Mouse (Mus musculus): Measurements from ENCODE around the gene Wfdc1. TPM values are rescaled to one million over a fixed set of nuclear protein-coding genes. Genes with fewer than 3 reads are reported as not detected.

Gene Wfdc1
- total RNA-seq (2021) = 10 to 100 TPM; 45.0 to 47.4 TPM

DNA sequence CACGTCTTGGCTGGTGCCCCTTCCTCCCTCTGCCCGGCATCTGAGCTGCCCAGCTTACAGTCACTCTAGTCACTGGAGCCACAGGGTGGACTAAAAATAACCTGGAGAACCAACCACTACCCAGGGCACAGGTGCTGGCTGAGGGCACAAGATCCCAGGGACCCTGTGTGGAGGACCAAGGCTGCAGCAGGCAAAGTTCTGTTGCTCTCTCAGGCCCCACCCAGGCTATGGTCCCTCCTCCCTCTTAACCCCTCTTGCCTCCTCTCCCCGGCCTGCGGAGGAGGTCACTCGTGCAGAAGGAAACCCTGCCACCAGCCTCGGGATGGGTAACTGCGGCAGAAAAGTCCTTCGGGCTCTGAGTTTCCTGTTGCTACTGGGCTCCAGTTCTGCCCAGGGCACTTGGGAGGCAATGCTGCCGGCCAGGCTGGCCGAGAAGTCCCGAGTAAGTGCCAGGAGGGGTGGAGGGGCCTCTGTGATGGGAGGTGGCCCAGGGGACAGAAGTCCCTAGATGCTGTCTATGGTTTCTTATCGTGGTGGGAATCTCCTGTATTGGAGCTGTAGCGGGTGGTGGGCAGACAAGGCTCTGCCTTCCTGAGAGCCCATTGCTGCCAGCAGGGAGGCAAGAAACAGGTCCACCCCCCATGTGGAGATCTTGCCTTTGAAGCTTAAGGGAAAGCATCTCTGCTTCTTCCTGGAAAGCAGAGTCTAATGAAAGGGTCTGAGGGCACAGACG lies at the start of gene Wfdc1:
Gene Wfdc1 (plus strand): TSS at position 147 of the 733 bp plus-strand sequence.
- intact Hi-C loops (cut with DNase I) = no loop called here
- peak; percentile 72 to 73 for DNase-seq

DNA sequence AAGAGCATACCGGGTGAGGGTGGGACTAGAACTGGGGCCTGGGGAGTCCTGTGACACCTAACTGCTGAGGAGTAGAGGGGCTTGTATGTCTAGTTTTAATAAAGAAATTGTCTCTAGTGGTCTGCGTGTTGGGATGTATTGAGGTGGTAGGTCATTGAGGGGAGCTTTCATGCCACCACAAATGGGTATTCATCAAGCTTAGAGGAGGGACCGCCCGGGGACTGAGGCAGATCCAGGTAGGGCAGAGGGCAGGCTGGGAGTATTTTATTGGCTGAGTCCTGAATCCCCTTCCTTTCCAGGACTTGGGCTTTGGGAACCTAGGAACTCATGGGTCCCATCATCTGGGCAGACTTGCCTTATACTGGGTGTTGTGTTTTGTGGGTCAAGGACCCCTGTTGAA lies 49.4 kb upstream of the Wfdc1 start:
- intact Hi-C loops (cut with DNase I) = no loop called here

DNA sequence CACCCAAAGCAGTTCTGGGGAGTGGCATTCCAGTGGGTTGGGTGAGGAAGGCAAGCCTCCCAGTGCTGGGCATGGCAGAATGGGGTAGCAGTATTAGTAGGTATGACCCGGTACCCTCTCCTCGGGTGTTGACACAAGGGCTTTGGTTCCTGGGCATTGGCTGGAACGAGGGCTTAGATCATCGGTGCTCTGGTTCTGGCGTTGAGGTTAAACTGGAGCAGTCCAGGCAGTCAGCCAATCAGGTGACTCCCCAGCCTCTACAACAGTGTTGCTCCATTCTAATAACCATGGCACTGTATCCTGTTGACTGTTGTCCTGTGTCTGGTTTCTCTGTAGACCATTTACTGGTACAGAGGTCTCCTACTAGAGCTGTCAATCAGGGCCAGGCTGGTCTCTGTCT lies 48.6 kb upstream of the Wfdc1 start:
- intact Hi-C loops (cut with DNase I) = no loop called here
- DNase-seq = peak; percentile 29 to 35

More for the DNA sequence above, 49.4 kb upstream of the Wfdc1 start:
- no peak for DNase-seq

DNA sequence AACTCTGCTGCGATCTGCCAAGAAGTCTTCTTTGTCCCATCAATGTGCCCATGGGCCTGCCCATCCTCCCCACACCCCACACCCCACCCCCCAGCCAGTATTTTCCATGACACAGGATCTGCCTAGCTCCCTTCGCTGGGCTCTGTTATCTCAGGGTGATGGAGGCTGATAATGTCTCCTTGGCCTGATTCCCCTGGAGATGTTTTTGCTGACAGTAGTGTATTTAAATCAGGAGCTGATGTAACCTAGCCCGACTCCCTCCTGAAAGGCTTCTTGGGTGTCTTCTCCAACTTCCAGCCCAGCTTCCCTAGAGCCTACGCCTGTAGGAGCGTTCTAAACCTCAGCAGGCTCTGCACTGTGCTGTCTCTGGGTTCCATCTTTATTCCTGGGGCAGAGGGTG lies 47.3 kb upstream of the Wfdc1 start:
- intact Hi-C loops (cut with DNase I) = no loop called here
- DNase-seq = no peak

DNA sequence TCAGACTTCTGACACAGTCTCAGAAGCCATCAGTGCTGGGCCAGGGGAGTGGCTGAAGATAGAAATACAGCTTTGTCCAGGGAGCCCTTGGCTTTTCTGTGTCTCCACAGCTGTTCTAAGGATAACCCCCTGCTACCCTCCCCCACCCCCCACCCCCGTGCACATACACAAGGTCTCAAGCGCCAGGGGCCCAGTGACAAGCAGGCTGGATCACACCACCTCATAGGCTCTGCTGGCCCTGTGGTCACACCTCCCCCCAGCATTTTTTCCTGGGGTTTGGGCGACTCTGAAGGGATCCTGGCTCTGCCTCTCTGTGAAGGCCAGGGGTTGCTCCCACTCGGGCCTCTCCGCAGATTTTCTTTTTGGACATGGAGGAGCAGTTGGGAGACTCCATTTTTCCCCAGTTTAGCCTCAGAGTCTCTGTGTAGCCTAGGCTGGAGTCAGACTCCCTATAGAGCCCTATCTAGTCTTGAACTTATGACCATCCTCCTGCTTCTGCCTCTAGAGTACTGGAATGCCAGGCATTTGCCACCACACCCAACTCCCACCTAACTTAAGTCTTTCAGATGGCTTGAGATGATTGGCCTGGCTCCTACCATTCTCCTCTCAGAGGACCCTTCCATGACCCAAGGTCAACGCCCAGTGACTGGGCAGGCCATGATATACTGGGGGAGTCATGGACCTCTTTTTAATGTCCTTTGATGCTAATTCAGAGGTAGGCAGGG lies 45.9 kb upstream of the Wfdc1 start:
- intact Hi-C loops (cut with DNase I) = no loop called here

DNA sequence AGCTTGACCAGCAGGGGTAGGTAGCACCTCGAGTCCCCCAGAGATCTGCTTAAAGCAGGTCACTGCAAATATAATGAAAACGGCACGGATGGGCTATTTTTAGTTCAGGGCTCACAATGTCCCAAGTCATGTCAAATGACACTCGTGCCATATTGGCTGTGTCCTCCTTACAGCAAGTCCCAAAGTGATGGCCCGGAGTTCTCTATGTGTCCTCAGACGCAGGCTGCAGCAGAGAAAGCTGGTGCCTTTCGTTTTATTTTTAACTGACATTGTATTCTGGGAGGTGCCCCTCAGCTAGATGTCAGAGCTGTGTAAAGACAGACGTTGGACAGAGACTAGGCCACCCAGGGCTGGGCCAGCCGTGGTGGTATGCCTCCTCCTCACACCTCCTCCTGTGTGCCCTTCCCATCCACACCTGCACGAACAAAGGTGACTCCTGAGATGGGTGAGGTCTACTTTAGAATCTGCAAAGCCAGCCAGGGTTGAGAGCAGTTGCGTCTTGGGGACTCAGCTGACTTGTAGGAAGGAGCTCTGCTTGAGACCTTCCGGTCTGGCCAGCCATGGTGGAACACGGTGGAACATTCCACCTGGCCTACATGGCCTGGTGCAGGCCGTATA lies 45.2 kb upstream of the Wfdc1 start:
- DNase-seq = peak in 1 of 2 experiments; percentile 10
- intact Hi-C loops (cut with DNase I) = no loop called here

More for the DNA sequence above, 45.9 kb upstream of the Wfdc1 start:
- no peak for DNase-seq

DNA sequence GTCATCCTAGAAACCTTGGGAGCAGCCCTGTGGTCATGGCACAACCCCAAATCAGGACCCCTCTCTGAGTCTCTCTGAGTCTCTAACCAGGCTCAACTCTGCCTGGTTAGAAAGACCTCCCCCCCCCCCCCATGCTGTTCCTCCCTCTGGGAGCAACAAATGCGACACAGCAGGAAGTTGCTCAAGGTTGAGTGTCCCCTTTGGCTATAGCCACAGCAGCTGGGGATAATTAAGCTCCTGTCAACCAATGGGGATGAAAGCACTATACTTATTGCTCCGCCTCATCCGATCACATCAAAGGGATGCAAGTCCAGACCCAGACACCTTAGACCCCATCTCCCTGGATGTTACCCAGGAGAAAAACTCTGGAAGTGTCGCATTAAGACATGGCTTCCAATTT lies 43.6 kb upstream of the Wfdc1 start:
- no peak for DNase-seq
- intact Hi-C loops (cut with DNase I) = no loop called here

DNA sequence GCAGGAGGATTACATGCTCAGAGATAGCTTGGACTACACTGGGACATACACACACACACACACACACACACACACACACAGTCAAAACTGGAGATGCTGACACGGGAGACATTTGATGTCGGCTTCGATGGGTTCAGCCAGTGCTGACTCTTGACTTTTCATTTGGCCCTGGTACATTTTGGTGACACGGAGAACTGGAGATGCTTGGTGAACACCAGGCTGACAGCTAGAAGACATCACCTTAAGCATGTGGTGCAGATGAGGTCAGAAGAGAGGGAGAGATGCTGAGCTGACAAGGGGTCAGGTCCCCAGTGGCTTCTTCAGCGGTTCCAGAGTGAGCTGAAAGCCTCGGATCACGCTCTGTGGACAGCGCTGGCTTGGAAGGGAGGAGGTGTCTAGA lies 43.1 kb upstream of the Wfdc1 start:
- intact Hi-C loops (cut with DNase I) = no loop called here
- DNase-seq = no peak

DNA sequence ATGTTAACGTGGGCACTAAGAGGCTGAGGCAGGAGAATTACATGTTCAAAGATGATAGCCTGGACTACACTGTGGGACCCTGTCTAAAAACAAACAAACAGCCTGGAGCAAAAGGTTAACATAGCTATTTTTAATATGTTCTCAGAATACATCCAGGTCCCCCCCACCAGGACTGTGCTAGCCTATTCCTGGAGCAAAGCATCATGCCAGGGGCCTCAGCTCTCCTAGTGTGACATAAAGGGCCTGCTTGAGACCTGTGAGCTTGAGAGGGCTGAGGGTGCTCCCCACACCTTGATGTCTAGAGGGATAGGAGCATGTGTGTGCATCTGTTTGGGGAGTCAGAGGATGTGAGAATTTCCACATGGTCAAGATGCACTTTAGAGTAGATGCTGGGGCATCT lies 42.4 kb upstream of the Wfdc1 start:
- intact Hi-C loops (cut with DNase I) = no loop called here
- DNase-seq = no peak

DNA sequence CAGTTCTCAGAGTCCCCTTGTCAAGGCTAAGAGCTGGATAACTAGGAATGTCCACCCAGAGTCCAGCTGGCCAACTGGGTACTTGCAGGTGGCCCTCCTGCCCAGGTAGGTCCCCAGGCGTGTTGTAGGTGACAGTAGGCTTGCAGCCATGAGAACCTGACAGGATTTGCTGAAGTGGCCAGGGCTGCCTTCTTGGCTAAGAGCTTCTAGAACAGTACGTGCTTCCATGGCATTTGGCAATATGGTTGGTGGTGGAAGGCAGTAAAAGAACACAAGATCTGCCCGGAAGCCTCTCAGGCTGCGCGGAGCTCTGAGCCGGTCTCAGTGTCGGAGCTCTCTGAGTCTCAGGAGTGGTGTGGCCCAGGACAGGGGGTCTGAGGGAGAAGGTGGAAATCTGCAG lies 41.2 kb upstream of the Wfdc1 start:
- intact Hi-C loops (cut with DNase I) = no loop called here
- no peak for DNase-seq

DNA sequence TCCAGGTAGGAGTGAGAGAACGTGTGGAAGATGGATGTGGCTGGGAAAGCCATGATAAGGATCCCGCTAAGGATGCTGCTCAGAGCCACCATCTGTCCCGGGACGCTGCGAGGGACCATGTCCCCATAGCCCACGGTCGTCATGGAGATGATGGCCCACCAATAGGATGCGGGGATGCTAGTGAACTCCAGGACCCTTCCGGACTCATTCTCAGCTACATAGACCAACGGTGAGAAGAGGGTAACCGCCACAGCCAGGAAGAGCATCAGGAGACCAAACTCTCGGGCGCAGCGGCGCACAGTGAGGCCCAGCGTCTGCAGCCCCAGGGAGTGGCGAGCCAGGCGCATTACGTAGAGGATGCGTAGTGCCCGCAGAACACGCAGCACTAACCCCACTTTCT lies 40.4 kb upstream of the Wfdc1 start:
- DNase-seq = no peak
- intact Hi-C loops (cut with DNase I) = no loop called here

DNA sequence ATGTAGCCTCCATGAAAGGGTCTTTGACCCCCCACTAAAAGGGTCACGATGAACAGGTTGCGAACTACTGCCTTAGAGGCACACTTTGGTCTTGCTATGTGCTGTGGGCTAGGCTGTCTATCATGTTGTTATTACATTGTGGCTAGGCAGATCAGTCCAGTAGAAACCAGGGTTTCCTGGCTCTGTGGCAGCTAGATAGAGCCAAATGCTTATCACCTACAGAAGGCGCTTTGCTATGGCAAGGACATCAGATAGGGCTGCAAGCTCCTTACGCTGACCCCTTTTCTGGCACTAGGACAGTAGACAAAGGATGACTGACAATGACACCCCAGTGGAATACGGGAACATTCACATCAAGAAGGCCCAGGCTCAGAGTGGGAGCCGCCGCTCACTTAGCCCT lies 39.0 kb upstream of the Wfdc1 start:
- no peak for DNase-seq
- intact Hi-C loops (cut with DNase I) = no loop called here

DNA sequence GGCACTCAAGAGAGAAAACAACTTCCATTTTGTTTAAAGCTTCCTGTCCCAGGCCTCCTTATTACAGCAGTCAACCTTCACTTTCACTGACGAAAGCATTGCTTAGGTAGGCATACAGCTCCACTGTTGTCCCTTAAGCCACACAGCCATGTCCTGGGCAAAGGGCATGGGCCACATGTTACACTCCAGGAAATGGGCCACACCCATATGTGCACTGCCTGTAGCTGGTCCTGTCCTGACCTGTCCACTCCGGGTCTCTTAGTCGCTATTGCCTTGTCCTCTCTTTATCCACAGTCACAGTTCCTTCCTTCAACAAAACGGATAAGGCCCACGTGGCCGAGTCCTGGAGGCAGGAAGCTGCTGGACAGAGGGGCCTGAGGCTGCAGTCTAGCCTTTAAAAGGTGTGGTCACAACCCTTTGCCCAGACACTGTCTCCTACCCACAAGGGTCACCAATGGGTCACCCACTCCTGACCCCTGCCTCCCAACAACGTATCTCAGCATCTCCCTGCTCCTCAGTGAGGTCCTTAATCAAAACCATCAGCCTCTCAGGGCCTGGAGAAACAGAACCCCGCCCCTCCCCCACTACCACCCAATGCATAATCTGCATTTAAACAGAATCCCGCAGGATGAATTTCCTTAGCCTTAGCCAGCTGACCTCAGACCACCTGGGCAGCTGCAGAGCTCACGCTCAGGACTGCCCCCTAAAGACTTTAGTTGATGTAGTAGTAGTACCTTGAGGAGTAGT lies 38.4 kb upstream of the Wfdc1 start:
- intact Hi-C loops (cut with DNase I) = no loop called here
- no peak for DNase-seq

DNA sequence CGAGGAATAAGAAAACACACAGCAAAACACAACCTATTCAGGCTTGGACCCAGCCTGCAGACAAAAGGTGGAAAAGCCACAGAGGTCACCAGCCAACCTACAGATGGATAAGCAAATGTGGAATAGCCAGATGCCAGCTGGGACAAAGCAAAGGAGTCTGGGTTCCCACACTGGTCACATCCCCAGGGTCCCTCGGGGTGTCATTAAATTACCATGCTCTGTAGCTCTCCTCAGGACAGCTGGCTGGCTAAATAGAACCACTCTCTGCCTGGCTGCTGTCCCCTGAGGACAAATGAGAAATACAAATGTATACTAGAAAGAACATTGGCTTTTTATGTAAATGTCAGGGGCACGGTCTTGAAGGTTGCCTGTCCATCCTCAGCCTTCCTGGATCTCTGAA lies 35.3 kb upstream of the Wfdc1 start:
- no peak for DNase-seq
- intact Hi-C loops (cut with DNase I) = no loop called here

DNA sequence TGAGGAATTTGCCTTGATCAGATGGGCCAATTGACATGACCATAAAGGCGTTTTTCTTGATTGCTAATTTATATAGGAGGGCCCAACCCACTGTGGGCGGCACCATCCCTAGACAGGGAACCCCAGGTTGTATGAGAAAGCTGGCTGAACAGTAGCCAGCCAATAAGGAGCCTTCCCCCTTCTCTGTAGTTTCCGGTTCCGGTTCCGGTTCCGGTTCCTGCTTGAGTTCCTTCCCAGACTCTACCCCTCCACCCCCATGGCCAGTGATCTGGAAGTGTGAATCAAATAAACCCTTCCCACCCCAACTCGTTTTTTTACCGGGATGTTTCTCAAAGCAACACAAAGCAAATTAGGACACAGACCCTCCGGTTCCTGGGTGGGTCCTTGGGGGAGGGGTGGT lies 33.9 kb upstream of the Wfdc1 start:
- intact Hi-C loops (cut with DNase I) = no loop called here
- DNase-seq = no peak

DNA sequence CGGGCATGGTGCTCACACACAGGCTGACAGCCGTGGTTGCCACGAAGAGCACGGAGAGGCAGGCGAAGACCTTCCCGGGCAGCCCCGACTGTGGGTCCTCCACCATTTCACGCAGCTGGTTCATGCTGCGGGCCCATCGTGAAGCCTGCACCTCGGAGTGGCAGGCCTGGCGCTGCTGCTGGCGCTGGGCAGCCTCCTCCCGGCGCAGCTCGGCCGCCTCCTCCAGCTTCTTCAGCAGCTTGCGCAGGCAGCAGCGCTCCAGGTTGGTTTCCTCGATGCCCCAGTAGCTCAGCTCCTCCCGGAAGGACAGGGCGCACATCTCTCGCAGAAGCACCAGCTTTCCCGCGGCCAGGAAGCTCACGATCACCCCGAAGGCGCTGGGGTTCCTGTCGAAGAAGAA lies 33.3 kb upstream of the Wfdc1 start:
- DNase-seq = no peak
- intact Hi-C loops (cut with DNase I) = no loop called here

DNA sequence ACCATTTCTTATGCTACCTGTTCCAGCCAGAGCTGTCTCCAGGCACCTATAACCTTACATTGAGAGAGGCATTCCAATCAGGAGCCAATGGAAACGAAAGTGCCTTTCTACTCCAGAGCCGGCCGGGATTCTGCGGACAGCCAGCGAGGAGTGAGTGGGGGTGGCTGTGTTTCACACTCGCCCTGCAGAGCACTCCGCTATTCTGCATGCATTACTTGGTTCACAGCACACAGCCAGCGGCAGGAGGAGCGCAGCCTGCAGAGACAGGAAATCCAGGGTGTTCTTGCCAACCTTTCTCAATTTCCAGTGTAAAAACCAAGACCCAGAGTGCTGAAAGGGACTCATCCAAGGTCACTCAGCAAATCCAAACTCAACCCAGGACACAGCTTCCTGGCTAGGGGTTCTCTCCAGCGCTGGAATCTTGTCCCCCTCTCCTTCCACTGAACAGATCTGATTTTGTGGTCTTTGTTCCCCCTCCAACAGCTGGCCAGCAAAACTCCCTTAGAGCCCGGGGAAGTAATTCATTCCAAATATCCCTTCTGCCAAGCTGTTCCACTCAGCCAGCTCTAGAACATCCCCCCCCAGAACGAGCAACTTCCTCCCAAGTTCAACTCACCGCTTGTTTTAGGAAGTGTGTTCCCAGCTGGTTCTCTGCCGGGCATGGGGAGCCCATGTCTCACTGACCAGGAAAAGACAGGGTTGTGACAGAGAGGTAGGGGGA lies 31.4 kb upstream of the Wfdc1 start:
- intact Hi-C loops (cut with DNase I) = no loop called here
- DNase-seq = peak in 1 of 2 experiments; percentile 26

DNA sequence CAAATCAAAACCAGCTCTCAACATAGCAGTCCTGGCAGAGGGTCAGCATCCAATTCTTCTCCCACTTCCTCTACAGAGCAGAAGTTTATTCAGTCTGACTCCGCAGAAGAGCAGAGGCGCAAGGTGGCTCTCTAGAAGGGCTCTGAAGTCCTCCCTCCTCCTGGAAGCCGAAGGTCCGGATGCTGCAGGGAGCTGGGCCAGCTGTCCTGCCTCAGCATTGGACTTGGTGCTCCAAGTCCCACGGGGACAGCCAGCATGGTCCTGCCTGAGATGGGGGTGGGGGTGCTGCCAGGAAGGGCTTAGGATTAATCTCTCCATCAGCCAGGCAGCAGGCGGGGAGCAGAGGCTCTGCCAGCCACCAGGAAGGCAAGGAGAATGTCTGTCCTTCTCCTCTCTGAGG lies 30.8 kb upstream of the Wfdc1 start, which contains the start of gene Kcng4:
Gene Kcng4 (minus strand): TSS at position 303 of the 400 bp plus-strand sequence.
- intact Hi-C loops (cut with DNase I) = no loop called here
- DNase-seq = peak; percentile 40 to 48

DNA sequence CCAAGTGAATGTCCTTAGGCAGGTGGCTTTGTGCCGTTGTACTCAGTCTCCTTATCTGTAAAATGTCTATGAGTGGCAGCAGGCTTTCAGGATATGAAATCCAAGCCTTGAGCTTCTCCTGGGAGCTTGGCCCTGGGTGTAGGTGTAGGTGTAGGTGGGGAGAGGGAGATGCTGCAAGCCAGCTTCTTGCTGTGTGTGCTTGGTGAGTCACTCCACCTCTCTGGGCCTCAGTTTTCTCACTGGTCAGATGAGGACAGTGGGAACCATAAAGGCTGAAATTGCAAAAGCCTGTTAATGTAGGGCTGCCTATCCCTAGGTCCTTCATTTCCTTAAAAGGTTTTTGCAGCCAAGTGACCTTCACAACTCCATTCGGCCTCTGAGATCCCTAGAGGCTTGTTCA lies 30.2 kb upstream of the Wfdc1 start:
- no peak for DNase-seq
- intact Hi-C loops (cut with DNase I) = no loop called here

DNA sequence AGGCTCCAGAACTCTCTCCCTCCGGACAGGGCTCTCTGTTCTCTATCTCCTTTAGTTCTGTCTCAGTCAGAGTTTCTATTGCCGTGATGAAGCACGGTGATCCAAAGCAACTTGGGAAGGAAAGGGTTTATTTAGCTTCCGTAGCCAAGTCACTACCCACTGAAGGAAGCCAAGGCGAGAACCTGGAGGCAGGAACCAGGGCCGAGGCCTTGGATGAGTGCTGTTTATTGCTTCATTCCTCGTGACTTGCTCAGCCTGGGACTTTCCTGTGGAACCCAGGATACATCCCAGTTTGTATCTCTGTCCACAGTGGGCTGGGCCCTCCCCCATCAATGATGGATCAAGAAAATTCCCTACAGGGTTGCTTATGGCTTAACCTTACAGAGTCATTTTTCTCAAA lies 29.4 kb upstream of the Wfdc1 start:
- intact Hi-C loops (cut with DNase I) = no loop called here
- no peak for DNase-seq

DNA sequence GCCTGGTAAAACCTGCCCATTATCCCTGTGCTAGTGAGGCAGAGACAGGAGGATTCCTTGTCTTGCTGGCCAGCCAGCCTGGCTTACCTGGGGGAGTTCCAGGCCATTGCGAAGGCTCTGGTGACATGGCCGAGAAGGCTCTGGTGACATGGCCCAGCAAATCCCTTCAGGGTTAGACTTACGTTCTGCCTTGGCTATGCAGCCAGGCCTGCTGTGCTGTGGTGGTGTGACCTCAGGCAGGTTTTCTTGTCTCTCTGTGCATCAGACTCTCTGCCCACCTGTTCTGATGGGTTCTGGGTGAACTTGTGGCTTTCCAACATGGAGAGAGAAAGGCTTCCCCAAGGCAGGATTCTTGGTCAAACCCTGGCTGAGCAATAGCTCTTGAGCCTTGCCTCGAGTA lies 28.8 kb upstream of the Wfdc1 start:
- no peak for DNase-seq

More for the DNA sequence above, 28.8 kb upstream of the Wfdc1 start:
- intact Hi-C loops (cut with DNase I) = no loop called here

All from heart, postnatal 10 days (tissue).